Mouse (Mus musculus): ENCODE results near the gene Tmem143.

DNA sequence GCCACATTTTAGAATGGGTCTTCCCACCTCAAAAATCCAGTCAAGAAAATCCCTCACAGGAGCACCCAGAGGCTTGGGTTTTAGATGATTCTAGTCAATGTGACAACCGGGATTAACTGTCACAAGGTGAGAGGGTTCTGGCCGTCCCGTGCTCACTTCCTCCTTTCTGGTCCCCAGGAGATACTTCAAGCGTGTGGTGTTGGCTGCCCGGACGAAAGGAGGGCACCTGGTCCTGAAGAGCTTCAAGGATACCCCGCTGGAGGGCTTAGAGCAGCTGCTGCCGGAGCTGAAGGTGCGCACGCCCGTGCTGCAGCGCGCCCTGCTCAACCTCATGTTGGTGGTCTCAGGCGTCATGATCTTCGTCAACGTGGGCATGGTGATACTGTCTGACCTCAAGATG lies 12.4 kb downstream of the Tmem143 start:
- TF ChIP-seq CTCF (IDR thresholded peaks at IDR 0.05; ENCODE audit: control insufficient read depth, insufficient read depth, low read length) (no peak), POLR2A (IDR thresholded peaks at IDR 0.05; ENCODE audit: borderline replicate concordance, control insufficient read depth, low read depth, low read length) (no peak)

Measured in bone marrow, adult 2 months (tissue).